Mouse (Mus musculus) limb, embryonic 11.5 days (tissue): ENCODE measurements around the gene Psors1c2. TPM values are rescaled to one million over a fixed set of nuclear protein-coding genes. Genes with fewer than 3 reads are reported as not detected.
A peak's percentile ranks its signal among the peaks of the same experiment; 100 is the strongest.

Source experiments
- ATAC-seq: fragments of 200-750 bp; cut with Nextera tagmentation; 2 replicates; pipeline ENCODE4 v1.8.0; 2017; ENCODE audit warnings: low read depth; ENCODE audit not compliant: insufficient number of reproducible peaks, low FRiP score, low TSS enrichment
- DNase-seq: peaks from one replicate; pipeline ENCODE4 v3.0.0-alpha.2; 2015; ENCODE audit warnings: low spot score
- H3K27ac ChIP-seq: fragments of 300-500 bp; sonication (generic); replicated peaks from 2 replicates; pipeline ENCODE4 v1.5.1; 2014; ENCODE audit warnings: low read depth, mild to moderate bottlenecking, low read length
- H3K27me3 ChIP-seq: fragments of 300-500 bp; sonication (generic); 2 replicates; pipeline ENCODE4 v1.6.1; 2014; ENCODE audit warnings: mild to moderate bottlenecking, low read length, mixed read lengths; ENCODE audit not compliant: control insufficient read depth, insufficient read depth
- H3K36me3 ChIP-seq: fragments of 300-500 bp; sonication (generic); 2 replicates; pipeline ENCODE4 v1.6.1; 2014; ENCODE audit warnings: mild to moderate bottlenecking, low read length, moderate library complexity, mixed read lengths; ENCODE audit not compliant: control insufficient read depth, insufficient read depth
- H3K4me1 ChIP-seq: fragments of 300-500 bp; sonication (generic); 2 replicates; pipeline ENCODE4 v1.6.1; 2014; ENCODE audit warnings: low read length, mixed read lengths; ENCODE audit not compliant: control insufficient read depth, insufficient read depth
- H3K4me2 ChIP-seq: fragments of 300-500 bp; sonication (generic); 2 replicates; pipeline ENCODE4 v1.6.1; 2014; ENCODE audit warnings: low read depth, mild to moderate bottlenecking, moderate library complexity; ENCODE audit not compliant: severe bottlenecking
- H3K4me3 ChIP-seq: fragments of 300-500 bp; sonication (generic); 2 replicates; pipeline ENCODE4 v1.5.1; 2014; ENCODE audit warnings: low read depth, low read length
- H3K9ac ChIP-seq: fragments of 300-500 bp; sonication (generic); 2 replicates; pipeline ENCODE4 v1.6.1; 2014; ENCODE audit warnings: mild to moderate bottlenecking, low read length
- H3K9me3 ChIP-seq: fragments of 300-500 bp; sonication (generic); 2 replicates; pipeline ENCODE4 v1.6.1; 2016; ENCODE audit warnings: low read length; ENCODE audit not compliant: control insufficient read depth
- WGBS: fragments of 180-500 bp; shearing (Covaris S2); extraction: QIAGEN DNeasy Blood & Tissue Kit; methylation state at CpG from one replicate; pipeline ENCODE4 v1.1.7; 2014; 5-methylcytosine and 5-hydroxymethylcytosine counted together
- polyA plus RNA-seq: library from polyadenylated mRNA; unstranded; fragments of >200 nt; fragmentation: Nextera tagmentation; extraction: Ambion mirVana; gene quantifications from 2 replicates; pipeline ENCODE4 v1.2.1, GENCODE M21; 2014

The Psors1c2 gene
- 0.72 and 1.1 TPM in 2 replicates for polyA plus RNA-seq

- 19% methylated on average over 7 of the region's 7 CpGs for whole genome bisulfite sequencing
- no peak for ATAC-seq
- no peak within 1 kb of the TSS for H3K9ac ChIP-seq
Observed at GRCm38 (mm10) chr17:35532901-35533300, at the start of gene Psors1c2. Psors1c2 (plus strand) TSS chr17:35533201.

GRCm38 (mm10) chr17:35484066-35484465 lies 48.9 kb upstream of the Psors1c2 start:
- Histone ChIP-seq H3K27me3 (no peaks in the 10 kb centered on the region), H3K27ac (no peak overlapping the region), H3K9ac (no peak overlapping the region), H3K9me3 (no peaks in the 10 kb centered on the region), H3K4me1 (no peaks in the 10 kb centered on the region), H3K36me3 (no peaks in the 10 kb centered on the region), H3K4me2 (no peak overlapping the region), H3K4me3 (no peak overlapping the region)
- no peak for ATAC-seq
- WGBS: 1% methylated on average over 9 of the region's 9 CpGs
- peak; percentile 75 for DNase-seq

More at GRCm38 (mm10) chr17:35532901-35533300, at the start of gene Psors1c2:
- 0 out of 2 replicates have a peak, but pooled peaks cover 3% of the 10 kb centered on the region for H3K4me1 ChIP-seq
- H3K27me3 ChIP-seq: no peaks in the 10 kb centered on the region
- no peak within 1 kb of the TSS for H3K4me2 ChIP-seq
- no peaks in the 10 kb centered on the region for H3K9me3 ChIP-seq
- DNase-seq: no peak
- H3K4me3 ChIP-seq: no peak within 1 kb of the TSS
- H3K36me3 ChIP-seq: peaks cover 10% of the 10 kb centered on the region
- H3K27ac ChIP-seq: no peak within 1 kb of the TSS

- ATAC-seq (no peak), DNase-seq (no peak)
- Histone ChIP-seq H3K27ac (no peak overlapping the region), H3K4me1 (no peaks in the 10 kb centered on the region), H3K4me2 (no peak overlapping the region), H3K4me3 (no peak overlapping the region), H3K36me3 (no peaks in the 10 kb centered on the region), H3K9me3 (no peaks in the 10 kb centered on the region), H3K9ac (no peak overlapping the region), H3K27me3 (no peaks in the 10 kb centered on the region)
- WGBS: 46% methylated on average over 4 of the region's 4 CpGs
Observed at GRCm38 (mm10) chr17:35485702-35486101, 47.3 kb upstream of the Psors1c2 start.

- H3K9me3 ChIP-seq: no peaks in the 10 kb centered on the region
- no peaks in the 10 kb centered on the region for H3K27me3 ChIP-seq
- H3K36me3 ChIP-seq: no peaks in the 10 kb centered on the region
- no peak for DNase-seq
- 50% methylated on average over 10 of the region's 10 CpGs for WGBS
- H3K9ac ChIP-seq: no peak overlapping the region
- ATAC-seq: no peak
- no peaks in the 10 kb centered on the region for H3K4me1 ChIP-seq
- H3K4me2 ChIP-seq: no peak overlapping the region
- H3K4me3 ChIP-seq: no peak overlapping the region
- no peak overlapping the region for H3K27ac ChIP-seq
Observed at GRCm38 (mm10) chr17:35486726-35487125, 46.3 kb upstream of the Psors1c2 start.

- H3K36me3 ChIP-seq: no peaks in the 10 kb centered on the region
- 96% methylated on average over 2 of the region's 2 CpGs for WGBS
- DNase-seq (no peak), ATAC-seq (no peak)
- no peak overlapping the region for H3K4me3 ChIP-seq
- H3K27me3 ChIP-seq: no peaks in the 10 kb centered on the region
- no peak overlapping the region for H3K4me2 ChIP-seq
- H3K27ac ChIP-seq: no peak overlapping the region
- no peaks in the 10 kb centered on the region for H3K4me1 ChIP-seq
- H3K9ac ChIP-seq: no peak overlapping the region
- H3K9me3 ChIP-seq: no peaks in the 10 kb centered on the region
Observed at GRCm38 (mm10) chr17:35488041-35488440, 45.0 kb upstream of the Psors1c2 start.

GRCm38 (mm10) chr17:35490320-35490719 lies 42.7 kb upstream of the Psors1c2 start:
- no peaks in the 10 kb centered on the region for H3K36me3 ChIP-seq
- no peak overlapping the region for H3K27ac ChIP-seq
- no peak overlapping the region for H3K4me2 ChIP-seq
- no peak for DNase-seq
- no peaks in the 10 kb centered on the region for H3K27me3 ChIP-seq
- H3K9me3 ChIP-seq: no peaks in the 10 kb centered on the region
- H3K4me1 ChIP-seq: no peaks in the 10 kb centered on the region
- no peak for ATAC-seq
- no peak overlapping the region for H3K4me3 ChIP-seq
- WGBS: 78% methylated on average over 5 of the region's 5 CpGs
- no peak overlapping the region for H3K9ac ChIP-seq

- Histone ChIP-seq H3K4me2 (no peak overlapping the region), H3K36me3 (no peaks in the 10 kb centered on the region), H3K9me3 (no peaks in the 10 kb centered on the region), H3K9ac (no peak overlapping the region), H3K4me1 (peaks cover 4% of the 10 kb centered on the region; the same call in 1 of the 2 replicates), H3K4me3 (no peak overlapping the region), H3K27ac (no peak overlapping the region), H3K27me3 (no peaks in the 10 kb centered on the region)
- DNase-seq (no peak), ATAC-seq (no peak)
- 91% methylated on average over 7 of the region's 7 CpGs for WGBS
Observed at GRCm38 (mm10) chr17:35497124-35497523, 35.9 kb upstream of the Psors1c2 start.

- 6% methylated on average over 5 of the region's 6 CpGs for WGBS
- peak overlapping the region; percentile 42; the same call in 1 of the 2 replicates for H3K27ac ChIP-seq
- no peak overlapping the region for H3K9ac ChIP-seq
- H3K9me3 ChIP-seq: no peaks in the 10 kb centered on the region
- no peak overlapping the region for H3K4me3 ChIP-seq
- ATAC-seq (peak; percentile 68; the same call in 1 of the 2 replicates), DNase-seq (peak; percentile 56)
- peak overlapping the region; percentile 3; the same call in 1 of the 2 replicates for H3K4me2 ChIP-seq
- H3K27me3 ChIP-seq: peaks cover 23% of the 10 kb centered on the region
- H3K4me1 ChIP-seq: peaks cover 9% of the 10 kb centered on the region; the same call in 1 of the 2 replicates
- no peaks in the 10 kb centered on the region for H3K36me3 ChIP-seq
Observed at GRCm38 (mm10) chr17:35502226-35502625, 30.8 kb upstream of the Psors1c2 start.

- no peak overlapping the region for H3K27ac ChIP-seq
- ATAC-seq: no peak
- no peaks in the 10 kb centered on the region for H3K36me3 ChIP-seq
- no peak overlapping the region for H3K4me3 ChIP-seq
- H3K9me3 ChIP-seq: no peaks in the 10 kb centered on the region
- no peak overlapping the region for H3K4me2 ChIP-seq
- H3K27me3 ChIP-seq: peaks cover 28% of the 10 kb centered on the region
- peaks cover 9% of the 10 kb centered on the region; the same call in 1 of the 2 replicates for H3K4me1 ChIP-seq
- DNase-seq: no peak
- WGBS: 59% methylated on average over 5 of the region's 5 CpGs
- no peak overlapping the region for H3K9ac ChIP-seq
Observed at GRCm38 (mm10) chr17:35502762-35503161, 30.2 kb upstream of the Psors1c2 start.
